Mouse (Mus musculus) heart, postnatal 0 days (tissue): ENCODE data around the gene Fam129a.

Experiments used
- CTCF ChIP-seq: IDR thresholded peaks from 2 replicates; pipeline ENCODE4 v1.5.1; 2016; ENCODE audit warnings: antibody characterized with exemption, control low read depth, low read depth
- EP300 ChIP-seq: IDR thresholded peaks from 2 replicates; pipeline ENCODE4 v1.6.1; 2016; ENCODE audit warnings: antibody characterized with exemption, low read depth

DNA sequence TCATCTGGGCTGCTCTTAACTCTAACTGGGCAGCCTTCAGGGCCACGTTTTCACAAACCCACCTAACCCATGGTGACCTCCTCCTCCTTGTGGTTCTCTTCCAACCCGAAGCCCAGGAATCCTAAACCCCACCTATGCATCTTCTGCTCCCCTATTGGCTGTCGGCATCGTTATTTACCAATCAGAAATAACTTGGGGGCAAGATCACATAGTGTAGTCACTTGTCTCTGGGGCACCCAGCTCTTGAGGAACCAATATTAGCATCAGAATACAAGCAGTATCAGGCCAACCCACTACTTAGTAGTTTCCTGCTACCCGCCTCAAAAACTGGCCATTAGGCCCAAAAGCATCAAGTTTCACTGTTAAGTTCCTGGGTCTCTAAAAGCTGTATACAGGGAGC is 141.7 kb downstream of the Fam129a start:
- TF ChIP-seq CTCF (no peak), EP300 (no peak)
